Mouse (Mus musculus) embryonic fibroblast, embryonic 13.5 days (primary cell): ENCODE results near the gene Gm16368.
"Not testable (repeated sequence)": the region's sequence is repeated elsewhere in the genome, so short reads cannot be mapped to it uniquely, and the experiment has no call there.

Source experiments
- CTCF ChIP-seq: IDR thresholded peaks from 2 replicates; pipeline ENCODE4 v1.5.1; 2011; ENCODE audit warnings: mild to moderate bottlenecking, control low read depth, low read length, moderate library complexity, borderline replicate concordance; ENCODE audit not compliant: insufficient read depth
- POLR2A ChIP-seq: IDR thresholded peaks from 2 replicates; pipeline ENCODE4 v1.6.1; 2011; ENCODE audit warnings: low read depth, mild to moderate bottlenecking, control low read depth, low read length, moderate library complexity

DNA sequence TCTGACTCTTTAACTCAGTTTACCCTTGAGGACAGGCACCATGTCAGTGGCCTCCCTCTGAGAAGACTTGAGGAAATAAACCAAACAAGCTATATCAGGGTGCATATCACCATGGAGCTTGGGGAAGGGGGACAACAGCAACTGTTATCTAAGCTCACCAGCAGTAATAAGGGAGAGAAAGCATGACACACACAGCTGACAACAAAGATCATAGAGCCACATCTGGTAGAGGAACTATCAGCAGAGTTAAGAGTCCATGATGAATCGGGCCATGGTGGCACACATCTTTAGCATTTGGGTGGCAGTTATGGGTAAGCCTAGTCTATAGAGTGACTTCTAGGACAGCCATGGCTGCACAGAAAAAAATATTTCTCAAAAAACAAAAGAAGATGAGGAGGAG, 43.8 kb upstream of the Gm16368 start:
- TF ChIP-seq POLR2A, CTCF: not testable (repeated sequence)
